Mouse (Mus musculus): ENCODE results near the gene Tmed2.
"Not testable (repeated sequence)": the region's sequence is repeated elsewhere in the genome, so short reads cannot be mapped to it uniquely, and the experiment has no call there.

Gene Tmed2

GRCm38 (mm10) chr5:124575467-124575866, 35.0 kb downstream of the Tmed2 start:
- no peak for DNase-seq (ENCODE audit: low read depth, low spot score)

DNA sequence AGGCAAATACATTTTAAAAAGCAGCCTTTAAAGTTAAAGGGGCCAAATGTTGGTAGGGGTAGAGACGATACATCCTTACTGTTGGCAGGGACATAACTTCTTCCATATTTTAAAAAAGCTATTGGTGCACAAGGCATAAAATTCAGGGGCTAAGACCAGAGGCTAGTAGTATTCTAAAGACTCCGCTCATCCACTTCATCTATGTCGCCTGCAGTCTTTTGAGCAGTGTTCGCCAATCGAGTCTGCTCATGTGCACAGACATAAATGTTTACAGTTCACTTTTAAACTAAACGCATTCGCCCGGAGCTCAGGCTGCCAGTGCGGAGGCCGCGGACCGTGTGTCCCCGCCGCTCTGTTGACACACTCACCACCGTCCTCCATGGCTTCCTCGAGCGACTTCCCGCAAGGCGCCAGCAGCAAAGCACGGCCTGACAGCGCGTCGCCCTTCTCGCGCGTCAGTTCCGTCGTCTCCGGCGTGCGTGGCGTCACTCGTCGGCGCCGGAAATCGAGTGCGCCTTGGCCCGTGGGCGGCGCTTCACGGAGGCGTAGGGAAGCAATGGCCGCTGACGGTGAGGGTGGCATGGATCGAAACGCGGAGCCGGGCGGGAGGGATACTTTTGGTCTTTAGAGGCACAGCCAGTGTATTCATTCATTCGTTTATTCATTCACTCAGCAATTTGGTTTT, 38.3 kb downstream of the Tmed2 start, which contains the start of the genes Eif2b1 and Gtf2h3:
Gene Eif2b1, minus strand, starts transcription at position 499 of the 685 bp plus-strand sequence.
Gene Gtf2h3, plus strand, starts transcription at position 508 of the 685 bp plus-strand sequence.
- DNase-seq (ENCODE audit: low read depth, low spot score), result peak; percentile 93

DNA sequence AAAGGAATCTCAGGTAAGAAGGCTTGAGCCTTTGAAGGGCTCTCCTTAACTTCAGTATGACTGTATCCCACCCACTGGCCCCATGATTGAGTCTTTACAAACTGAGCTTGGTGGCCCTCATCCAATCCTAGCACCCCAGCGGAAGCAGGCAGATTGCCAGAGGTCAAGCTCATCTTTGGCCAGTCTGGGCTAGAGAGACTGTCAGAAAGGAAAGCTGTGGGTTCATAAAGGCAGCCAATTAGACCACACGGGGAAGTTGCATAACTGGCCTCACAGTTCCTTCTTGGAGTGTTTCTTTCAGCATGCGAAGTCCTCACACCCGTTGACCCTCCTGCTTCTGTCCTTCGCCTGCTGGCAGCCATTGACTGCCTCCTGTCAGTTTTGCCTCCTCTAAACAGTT, 42.0 kb downstream of the Tmed2 start:
- DNase-seq (ENCODE audit: low read depth, low spot score), result no peak

GRCm38 (mm10) chr5:124592768-124593167, 52.3 kb downstream of the Tmed2 start:
- no peak for DNase-seq (ENCODE audit: low read depth, low spot score)

DNA sequence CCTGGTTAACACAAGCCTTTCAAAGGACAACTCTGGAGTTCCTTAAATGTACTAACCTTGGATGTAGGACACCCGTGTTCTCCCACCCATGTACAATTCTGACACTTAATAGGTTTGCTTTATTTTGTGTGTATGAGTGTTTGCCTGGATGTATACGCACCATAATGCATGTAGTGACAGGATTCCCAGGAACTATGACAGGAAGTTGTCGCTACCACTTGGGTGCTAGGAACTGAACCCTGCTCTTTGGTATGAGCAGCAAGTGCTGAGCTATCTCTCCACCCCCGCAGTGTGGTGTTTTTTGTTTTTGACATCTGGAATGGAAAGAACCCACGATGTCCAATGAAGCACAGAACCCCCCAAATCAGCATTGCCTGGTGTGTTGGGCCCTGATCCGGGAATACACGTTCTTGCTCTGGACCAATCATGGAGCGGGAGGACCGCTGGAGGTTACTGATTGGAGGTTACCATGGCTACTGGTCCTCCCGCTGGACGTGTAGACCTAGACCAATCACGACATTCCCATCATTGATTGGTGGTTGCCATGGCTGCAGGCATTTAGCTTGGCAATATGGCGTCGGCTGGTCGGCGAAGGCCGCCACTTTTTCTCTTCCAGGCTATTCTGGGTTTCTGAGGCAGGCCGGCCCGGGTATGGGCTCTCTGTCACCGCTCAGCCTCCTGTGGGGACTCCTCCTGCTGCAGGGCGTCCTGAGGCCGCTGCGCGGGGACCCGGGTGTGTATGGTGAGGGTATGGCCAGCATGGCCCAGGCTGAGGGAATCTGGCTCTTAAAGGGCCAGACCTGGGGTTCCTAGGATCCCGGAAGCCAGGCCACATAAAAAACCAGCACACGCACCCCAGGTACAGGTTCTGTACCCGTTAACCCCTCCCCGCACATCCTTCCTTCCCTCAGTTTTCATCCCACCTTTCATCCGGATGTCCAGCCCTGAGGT, 58.0 kb downstream of the Tmed2 start:
- DNase-seq (ENCODE audit: low read depth, low spot score), result peak; percentile 99

DNA sequence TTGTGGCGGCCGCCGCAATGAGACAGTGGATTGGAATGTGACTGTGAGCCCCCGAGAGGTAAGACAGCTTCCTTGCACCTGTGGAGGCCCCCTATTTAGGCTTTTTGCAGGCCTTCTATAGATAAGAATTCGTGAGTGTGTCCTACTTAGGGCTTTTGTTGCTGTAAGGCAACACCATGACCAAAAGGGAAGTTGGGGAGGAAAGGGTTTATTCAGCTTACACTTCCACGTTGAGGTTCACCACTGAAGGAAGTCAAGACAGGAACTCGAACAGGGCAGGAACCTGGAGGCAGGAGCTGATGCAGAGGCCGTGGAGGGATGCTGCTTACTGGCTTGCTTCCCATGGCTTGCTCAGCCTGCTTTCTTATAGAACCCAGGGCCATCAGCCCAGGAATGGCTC, 59.2 kb downstream of the Tmed2 start:
- DNase-seq (ENCODE audit: low read depth, low spot score), result not testable (repeated sequence)
